Mouse (Mus musculus) heart, embryonic 13.5 days (tissue): Measurements from ENCODE around the gene Clint1. TPM values are rescaled to one million over a fixed set of nuclear protein-coding genes. Genes with fewer than 3 reads are reported as not detected.

ENCODE experiments used
- ATAC-seq: fragments of 200-750 bp; cut with Nextera tagmentation; 2 replicates; pipeline ENCODE4 v1.8.0; 2017; ENCODE audit warnings: moderate TSS enrichment; ENCODE audit not compliant: insufficient number of reproducible peaks, low FRiP score, low TSS enrichment; ENCODE audit errors: extremely low read depth
- H3K27ac ChIP-seq: fragments of 300-500 bp; sonication (generic); replicated peaks from 2 replicates; pipeline ENCODE4 v1.5.1; 2015; ENCODE audit warnings: moderate library complexity, mild to moderate bottlenecking, inconsistent platforms
- H3K27me3 ChIP-seq: fragments of 300-500 bp; sonication (generic); replicated peaks from 2 replicates; pipeline ENCODE4 v1.6.1; 2015; ENCODE audit warnings: mild to moderate bottlenecking, inconsistent platforms
- H3K36me3 ChIP-seq: fragments of 300-500 bp; sonication (generic); 2 replicates; pipeline ENCODE4 v1.6.1; 2015; ENCODE audit warnings: mild to moderate bottlenecking, inconsistent platforms
- H3K4me1 ChIP-seq: fragments of 300-500 bp; sonication (generic); 2 replicates; pipeline ENCODE4 v1.6.1; 2015; ENCODE audit warnings: inconsistent platforms
- H3K4me2 ChIP-seq: fragments of 300-500 bp; sonication (generic); 2 replicates; pipeline ENCODE4 v1.6.1; 2015; ENCODE audit warnings: inconsistent platforms, mild to moderate bottlenecking, moderate library complexity
- H3K4me3 ChIP-seq: fragments of 300-500 bp; sonication (generic); 2 replicates; pipeline ENCODE4 v1.5.1; 2015; ENCODE audit warnings: moderate library complexity, mild to moderate bottlenecking, inconsistent platforms
- H3K9ac ChIP-seq: fragments of 300-500 bp; sonication (generic); 2 replicates; pipeline ENCODE4 v1.6.1; 2015; ENCODE audit warnings: inconsistent platforms, mild to moderate bottlenecking, moderate library complexity
- H3K9me3 ChIP-seq: fragments of 300-500 bp; sonication (generic); 2 replicates; pipeline ENCODE4 v1.6.1; 2016; ENCODE audit warnings: inconsistent platforms
- WGBS: fragments of 180-500 bp; shearing (Covaris S2); methylation state at CpG from one replicate; pipeline ENCODE4 v1.1.7; 2015; ENCODE audit warnings: mixed read lengths; 5-methylcytosine and 5-hydroxymethylcytosine counted together
- microRNA-seq: library from miRNA; unstranded; fragments of <30 nt; microRNA quantifications from one replicate; pipeline ENCODE4, GENCODE M21; 2016
- polyA plus RNA-seq: library from polyadenylated mRNA; unstranded; fragments of >200 nt; fragmentation: Nextera tagmentation; extraction: Ambion mirVana; gene quantifications from 2 replicates; pipeline ENCODE4 v1.2.1, GENCODE M21; 2015

The Clint1 gene
- polyA plus RNA-seq, 1 experiment from 2014 or later = 50.6 TPM

GRCm38 (mm10) chr11:45960003-45960402 is 108.2 kb downstream of the Clint1 start:
- Histone ChIP-seq H3K4me2 (no peak overlapping the region), H3K4me3 (no peak overlapping the region), H3K36me3 (no peaks in the 10 kb centered on the region), H3K27me3 (no peaks in the 10 kb centered on the region), H3K9me3 (0 out of 2 replicates have a peak, but pooled peaks cover 3% of the 10 kb centered on the region), H3K27ac (no peak overlapping the region), H3K4me1 (no peaks in the 10 kb centered on the region), H3K9ac (no peak overlapping the region)
- 73% methylated on average over 5 of the region's 5 CpGs for WGBS
- no peak for ATAC-seq

Small RNA genes lying within 50 kb of the gene (microRNA-seq; reads per million reads assigned to microRNA genes)
- not detected for gene Gm22751

Other genes starting within 250 kb of the Clint1 start
- 6.9 and 7.3 TPM in 2 replicates for gene Lsm11, start 92.9 kb downstream of the Clint1 start, polyA plus RNA-seq
- gene Thg1l, start 103.4 kb downstream of the Clint1 start, polyA plus RNA-seq = 8.2 and 9.3 TPM in 2 replicates
- 0.09 and 0.14 TPM in 2 replicates for gene Sox30, start 128.3 kb downstream of the Clint1 start, polyA plus RNA-seq
- 4.8 and 5.3 TPM in 2 replicates for gene Gm12166, start 200.3 kb downstream of the Clint1 start, polyA plus RNA-seq
- gene Adam19, start 203.9 kb downstream of the Clint1 start, polyA plus RNA-seq = 24.2 and 24.7 TPM in 2 replicates